Mouse (Mus musculus) T-helper 2 cell (primary cell): ENCODE measurements at regions not wholly inside any gene's neighbourhood (a gene's known extent, or its start where the extent isn't known, plus 50 kb on each side); places are given as distances from the start of the nearest gene placed in this dataset.

ENCODE experiments used
- in situ Hi-C: fragments of 300-600 bp; cut with MboI, MseI; formaldehyde crosslinking; loops from one replicate; pipeline ENCODE4 v1.15.1; 2025; ENCODE audit warnings: high pct_unique_total_duplicates

DNA sequence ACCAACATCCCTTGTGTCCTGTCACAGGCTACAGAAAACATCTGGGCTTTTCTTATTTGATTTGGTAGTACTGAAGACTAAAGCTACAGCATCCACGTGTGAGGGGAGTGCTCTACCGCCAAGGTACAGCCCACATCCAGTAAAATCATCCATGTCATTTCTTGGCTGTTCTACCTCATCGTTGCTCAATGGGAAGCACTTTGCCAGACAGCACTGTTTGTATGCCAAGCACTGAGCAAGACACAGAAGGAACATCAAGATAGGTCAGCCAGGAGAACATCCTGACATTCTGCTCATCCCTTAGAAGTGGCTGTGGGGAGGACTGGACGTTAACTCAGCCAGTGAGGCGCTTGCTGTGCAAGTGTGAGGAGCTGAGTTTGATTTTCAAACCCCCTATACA, 178.9 kb downstream of the Insig2 start:
- in situ Hi-C loops = no loop called here

DNA sequence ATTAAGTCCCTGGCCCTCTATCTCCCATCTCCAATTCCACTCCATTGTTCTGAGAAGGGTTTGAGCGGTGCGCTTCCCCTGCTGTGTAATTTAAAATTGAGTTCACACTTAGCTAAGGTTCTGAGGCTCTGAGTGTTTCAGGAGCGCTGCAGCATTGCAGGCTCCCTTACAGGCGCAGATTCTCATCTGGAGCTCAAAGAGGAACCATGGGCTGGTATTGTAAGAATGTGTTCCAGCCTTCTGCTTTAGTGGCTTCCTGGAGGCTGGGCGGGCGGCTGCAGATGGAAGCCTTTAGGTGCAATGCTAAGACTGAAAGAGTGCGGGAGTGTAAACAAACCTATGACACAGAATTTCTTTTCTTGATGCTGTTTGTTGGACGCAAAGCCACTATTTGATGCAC, 177.8 kb downstream of the Insig2 start:
- in situ Hi-C loops = no loop called here

DNA sequence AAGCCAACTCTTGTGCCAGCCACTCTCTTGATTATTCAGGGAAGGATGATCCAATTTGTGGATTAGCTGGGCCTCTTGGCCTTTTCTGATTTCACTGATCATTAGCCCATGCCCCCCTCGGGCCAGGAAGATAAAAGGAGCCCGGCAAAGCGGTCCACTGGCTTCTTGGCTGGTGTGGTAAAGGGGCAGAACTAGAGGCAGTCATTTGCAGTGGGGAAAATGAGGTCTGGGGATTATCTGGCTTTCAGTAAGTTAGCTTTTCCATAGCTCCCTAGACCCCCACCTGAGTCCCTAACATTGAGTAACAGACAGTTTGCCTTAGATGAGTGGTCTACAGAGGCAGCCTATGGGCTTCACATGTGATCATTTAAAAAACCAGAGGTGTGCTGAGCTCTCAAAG, 163.7 kb downstream of the Insig2 start:
- in situ Hi-C loops = no loop called here

DNA sequence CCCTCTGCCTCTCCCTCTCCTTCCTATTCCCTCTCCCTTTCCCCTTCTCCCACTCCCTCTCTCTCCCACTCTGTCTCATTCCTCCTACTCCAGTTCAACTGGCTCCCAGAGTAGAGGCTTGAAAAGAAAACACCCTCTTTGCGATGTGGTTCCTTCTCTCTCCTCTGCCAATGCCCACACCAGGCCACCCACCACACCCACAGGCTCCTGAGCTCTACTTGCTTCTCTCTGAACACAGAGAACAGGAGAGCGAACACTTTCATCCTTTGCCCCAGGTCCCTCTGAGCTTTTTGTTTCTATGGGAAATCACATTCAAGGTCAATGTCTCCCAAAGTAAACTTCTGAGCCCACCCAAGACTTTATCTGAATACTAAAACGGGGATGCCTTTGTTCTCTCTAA, 155.8 kb downstream of the Insig2 start:
- in situ Hi-C loops = loop anchor here (10.0 kb wide), 1 partner anchor 572 kb away; the partner anchor contains the start of gene En1

DNA sequence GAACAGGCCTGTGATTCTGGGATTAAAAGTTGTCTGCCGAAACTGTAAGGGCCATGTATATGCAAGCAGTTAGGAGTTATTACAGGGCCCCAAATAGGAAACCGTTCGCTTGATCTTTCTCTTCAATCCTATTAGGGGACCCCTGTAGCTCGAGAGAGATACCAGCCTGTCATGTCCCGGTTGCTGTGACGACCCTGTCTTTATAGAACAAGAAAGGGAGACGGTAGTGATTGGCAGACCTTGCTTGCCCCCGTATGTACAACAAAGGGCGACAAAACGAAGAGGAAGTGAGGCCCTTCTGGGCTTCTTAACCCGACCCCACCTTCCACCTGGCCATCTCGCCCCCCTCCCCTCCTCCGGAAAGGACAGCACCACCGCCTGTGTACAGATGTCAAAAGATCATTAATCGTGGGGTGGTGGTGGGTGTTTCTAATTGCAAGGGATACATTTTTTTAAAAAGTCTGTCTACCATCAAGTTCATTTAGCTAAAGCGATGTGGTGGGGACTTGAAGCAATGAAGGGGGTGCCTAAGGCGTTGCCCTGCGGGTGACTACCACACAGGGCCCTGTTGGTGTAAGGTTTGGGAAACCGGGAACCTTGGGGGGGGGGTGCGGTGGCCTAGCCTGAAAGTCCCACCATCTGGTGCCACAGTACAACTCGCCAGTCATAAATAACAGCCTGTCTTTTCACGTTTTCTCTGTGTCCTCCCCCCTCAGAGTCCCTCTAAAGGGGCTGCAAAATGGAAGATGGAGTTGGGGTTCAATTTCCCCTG, 155.1 kb downstream of the Insig2 start:
- in situ Hi-C loops = loop anchor here (10.0 kb wide), 1 partner anchor 573 kb away; the partner anchor contains the start of gene En1

DNA sequence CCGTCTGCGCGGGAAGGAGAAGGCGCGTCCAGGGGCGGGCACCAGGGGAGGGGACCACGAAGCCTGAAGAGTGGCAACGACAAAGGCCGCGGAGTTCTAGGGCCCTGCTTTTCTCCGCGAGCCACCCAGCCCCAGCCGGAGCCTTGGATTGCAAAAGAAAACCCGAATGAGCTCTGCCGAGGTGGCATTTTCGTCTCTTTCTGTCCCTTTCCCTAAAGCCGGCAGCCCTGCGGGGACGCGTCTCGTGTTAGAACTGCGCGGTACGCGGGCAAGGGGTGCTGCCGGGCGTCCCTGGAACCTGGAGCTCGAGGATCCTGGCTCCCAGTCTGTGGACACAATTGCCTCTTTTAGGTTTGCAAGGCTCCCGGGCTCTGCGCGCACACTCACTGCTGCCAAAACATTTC, 154.5 kb downstream of the Insig2 start:
- in situ Hi-C loops = loop anchor here (10.0 kb wide), 1 partner anchor 573 kb away; the partner anchor contains the start of gene En1

DNA sequence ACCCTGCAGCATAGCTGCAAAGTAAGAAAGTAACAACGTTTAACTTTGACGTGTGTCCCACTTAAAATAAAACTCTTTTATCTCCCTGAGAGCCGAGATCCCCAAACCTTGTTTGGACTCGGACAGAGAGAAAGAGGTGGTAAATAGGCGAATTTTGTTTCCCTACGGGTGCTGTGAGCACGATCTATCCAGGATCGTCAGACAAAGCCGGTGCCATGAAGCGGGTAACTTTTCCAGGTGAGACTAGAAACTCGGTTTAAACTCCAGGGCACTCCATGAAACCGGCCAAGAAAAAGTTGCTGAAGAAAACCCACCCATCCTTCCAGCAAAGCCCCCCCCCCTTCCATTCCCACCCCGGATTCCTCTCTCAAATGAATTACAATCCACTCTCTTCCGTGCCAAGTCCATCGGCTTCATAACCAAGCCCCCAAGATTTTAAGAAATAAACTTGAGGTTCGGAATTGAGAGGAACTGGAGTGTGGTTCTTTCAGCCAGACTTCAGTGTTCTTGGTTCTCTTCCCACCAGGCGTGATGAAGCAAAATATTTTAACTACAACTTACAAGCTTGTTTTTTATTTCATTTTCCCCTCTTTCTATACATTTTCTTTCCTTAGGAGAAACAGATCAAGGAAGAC, 153.7 kb downstream of the Insig2 start:
- in situ Hi-C loops = loop anchor here (10.0 kb wide), 1 partner anchor 574 kb away; the partner anchor contains the start of gene En1

DNA sequence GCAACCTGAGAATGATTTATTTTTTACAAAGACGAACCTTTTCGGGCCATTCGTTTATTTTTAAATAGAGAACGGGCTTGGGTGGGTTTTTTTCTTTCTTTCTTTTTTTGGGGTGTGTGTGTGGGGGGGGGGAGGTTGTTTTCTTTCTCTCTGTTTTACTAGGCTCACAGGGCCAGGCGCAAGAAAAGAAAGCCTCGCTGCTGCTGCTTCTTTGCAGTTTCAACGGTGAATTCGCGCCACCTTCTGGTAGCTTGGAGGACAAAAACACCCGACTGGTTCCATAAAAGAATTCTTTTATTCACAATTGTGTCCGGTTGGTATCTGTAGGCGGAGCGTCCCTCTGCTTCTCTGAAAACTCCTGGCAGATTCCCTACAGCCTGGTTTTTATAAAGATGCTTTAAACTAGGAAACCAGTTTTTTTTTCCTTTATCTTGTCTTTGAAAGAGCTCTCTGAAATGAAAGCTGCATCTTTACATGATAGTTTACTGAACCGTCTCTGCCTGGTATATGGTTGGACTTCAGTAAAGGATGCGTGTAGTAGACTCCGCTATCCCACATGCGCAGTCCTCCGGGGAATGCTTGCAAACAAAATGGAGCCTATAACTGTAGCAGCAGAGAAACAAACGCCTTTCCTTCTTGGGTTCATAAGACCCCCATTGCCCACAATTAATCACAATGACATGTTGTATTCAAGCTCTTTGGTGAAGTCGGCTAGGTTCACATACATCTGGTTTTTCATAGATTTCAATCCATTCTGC, 151.9 kb downstream of the Insig2 start:
- in situ Hi-C loops = loop anchor here (5.0 kb wide), 2 partner anchors 52 to 598 kb away; no protein-coding TSS in a partner anchor

DNA sequence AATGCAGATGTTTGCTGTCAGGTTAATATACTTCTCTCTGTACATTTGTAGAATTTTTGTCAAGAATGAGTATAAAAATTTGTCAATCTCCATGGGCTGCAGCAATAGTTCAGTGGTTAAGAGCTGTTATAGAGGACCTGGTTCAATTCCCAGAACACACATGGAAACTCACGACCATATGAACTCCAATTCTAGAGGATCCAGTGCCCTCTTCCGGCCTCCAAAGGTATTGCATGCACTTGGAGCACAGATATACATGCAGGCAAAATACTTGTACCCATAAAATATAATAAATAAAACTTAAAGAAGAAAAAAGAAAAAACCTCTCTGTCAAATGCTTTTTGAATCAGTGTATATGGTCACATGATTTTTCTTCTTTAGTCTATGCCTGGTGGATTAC, 143.5 kb downstream of the Insig2 start:
- in situ Hi-C loops = no loop called here

DNA sequence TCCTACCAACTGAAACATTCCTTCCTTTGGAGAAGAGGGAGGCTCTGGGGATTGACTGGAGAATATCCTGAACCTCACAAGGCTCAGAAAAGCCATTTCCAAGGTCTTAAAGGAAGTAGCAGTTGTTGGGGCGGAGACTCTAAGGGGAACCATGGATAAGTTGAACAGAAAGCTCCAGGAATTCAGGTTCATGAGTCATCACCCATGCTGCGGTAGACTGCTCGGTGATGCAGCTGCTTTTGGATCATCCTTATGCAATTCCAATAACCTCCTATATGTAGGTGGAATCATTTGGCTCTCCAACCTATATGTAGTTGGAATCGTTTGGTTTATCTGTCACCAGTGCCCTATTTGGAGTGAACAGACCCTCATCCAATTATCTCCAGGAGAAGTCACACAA, 137.6 kb downstream of the Insig2 start:
- in situ Hi-C loops = loop anchor here (5.0 kb wide), 1 partner anchor 83 kb away; no protein-coding TSS in a partner anchor

DNA sequence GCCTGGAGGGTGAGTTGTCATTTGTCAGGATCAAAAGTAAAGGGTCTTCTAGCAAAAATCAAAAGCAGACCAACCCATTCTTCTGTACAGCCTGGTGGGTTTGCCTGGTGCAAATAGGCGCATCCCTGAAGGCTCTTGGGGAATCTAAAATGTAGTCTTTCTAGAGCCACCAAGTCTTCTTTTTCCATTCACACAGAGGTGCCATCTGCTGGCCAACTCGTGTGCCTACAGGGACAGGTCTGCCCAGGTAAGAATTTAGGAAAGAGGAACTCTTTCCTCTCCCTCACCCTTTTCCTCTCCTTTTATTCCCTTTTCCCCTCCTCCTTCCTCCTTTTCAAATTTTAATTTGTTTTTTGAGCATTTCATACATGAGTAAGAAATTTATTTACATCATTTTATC, 116.5 kb downstream of the Insig2 start:
- in situ Hi-C loops = no loop called here

DNA sequence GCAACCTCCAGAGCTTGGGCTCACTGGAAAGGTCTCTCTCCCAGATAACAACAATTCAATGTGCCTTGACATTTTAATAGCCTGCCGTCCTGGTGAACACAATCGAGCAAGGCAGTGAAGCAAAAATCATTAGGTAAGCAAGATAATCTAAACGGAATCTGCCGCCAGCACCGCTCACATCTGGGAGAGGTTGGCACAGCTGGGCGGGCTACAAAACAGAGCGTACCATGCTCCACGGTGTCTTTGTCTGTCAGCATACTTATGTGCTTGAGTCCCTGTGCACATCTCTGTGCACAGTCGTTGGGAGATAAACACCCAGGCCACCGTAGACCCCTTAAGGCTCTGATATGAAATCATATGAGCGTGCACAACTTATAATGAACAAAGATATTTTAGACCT, 108.1 kb downstream of the Insig2 start:
- in situ Hi-C loops = no loop called here

DNA sequence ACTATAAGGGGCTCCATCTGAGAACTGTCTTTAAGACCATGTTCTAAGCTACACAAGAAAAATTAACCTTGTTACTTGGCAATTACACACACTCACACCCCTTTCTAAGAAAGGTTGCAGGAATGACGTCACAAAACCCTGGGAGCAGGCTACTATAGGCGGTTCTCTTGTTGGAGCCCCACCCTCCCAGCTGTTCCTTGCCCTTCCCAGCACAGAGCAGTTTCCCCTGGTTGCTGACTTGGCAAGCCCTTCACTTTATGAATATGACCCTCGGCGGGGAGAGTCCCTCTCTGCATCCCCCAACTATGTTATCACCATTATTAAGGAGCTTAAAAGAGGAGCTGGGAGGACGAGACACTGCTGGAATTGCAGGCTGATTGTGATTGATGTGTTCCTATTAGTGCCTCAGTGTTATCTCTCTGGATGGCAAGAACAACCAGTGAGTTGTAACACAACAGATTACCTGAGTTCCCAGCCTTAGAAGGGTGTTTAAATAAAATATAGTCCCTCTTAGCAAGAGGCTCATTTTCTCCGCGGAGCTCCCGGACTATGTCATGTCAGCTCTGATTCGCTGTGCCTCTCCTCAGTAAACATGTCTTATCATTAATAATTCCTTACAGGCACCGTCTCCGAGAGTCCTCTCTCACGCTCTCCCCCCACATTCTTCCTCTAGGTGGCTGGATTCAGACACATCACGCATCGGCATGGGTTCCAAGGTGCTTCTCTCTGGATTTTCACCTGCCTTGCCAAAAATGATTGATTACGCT, 105.7 kb downstream of the Insig2 start:
- in situ Hi-C loops = loop anchor here (25.0 kb wide), 1 partner anchor 1189 kb away; no protein-coding TSS in a partner anchor

DNA sequence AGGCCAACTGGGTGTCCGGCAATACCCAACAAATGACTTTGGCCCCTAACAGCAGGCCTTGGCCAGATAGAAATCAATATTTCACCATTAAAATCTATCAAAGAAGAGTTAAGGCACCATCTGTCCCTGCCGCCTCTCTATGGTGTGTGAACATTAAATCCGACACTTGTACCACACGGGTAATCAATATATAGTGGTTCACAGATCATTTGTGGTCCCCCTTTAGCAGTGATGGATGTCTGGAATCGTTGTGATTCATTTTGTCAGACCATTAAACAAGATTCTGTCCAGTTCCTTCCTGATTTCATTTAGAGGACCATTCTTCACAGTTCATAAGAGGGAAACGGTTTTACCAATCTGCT, 105.2 kb downstream of the Insig2 start:
- in situ Hi-C loops = loop anchor here (25.0 kb wide), 1 partner anchor 1190 kb away; no protein-coding TSS in a partner anchor

DNA sequence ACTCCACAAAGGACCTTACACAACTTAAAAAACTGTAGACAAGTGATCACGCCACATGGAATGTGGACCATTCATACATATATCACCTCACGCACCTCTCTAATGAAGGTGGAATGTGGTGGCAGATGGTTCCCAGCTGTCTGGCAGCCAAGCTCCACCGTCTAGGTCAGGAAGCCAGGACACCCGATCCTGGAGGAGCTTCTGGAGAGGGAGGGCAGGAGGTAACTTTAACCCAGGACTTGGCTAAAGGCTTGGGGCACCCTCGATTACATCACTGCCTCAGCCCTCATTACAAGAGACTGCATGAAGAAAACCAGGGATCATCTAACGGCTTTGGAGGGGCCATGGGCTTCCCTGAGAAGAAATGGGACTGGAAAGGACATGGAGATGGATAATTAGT, 88.8 kb downstream of the Insig2 start:
- in situ Hi-C loops = loop anchor here (25.0 kb wide), 1 partner anchor 1206 kb away; no protein-coding TSS in a partner anchor

DNA sequence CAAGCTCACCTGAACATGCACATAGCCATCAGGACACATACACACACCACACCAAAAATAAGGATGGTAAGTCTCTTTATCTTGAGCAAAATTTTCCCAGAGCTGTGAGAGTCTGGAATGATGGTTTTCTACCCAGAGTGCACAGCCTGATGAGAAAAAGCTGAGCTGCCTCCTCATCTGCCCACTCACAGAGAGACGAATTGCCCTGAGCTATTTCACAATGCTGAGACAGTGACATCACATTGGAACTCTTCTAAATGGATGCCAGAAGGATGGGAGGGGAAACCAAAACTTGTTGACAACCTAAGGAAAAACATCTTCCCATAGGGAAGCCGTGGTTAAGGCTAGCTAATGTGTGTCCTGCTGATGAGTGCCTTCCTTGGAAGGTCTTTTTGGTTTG, 84.8 kb downstream of the Insig2 start:
- in situ Hi-C loops = loop anchor here (25.0 kb wide), 1 partner anchor 1210 kb away; no protein-coding TSS in a partner anchor

DNA sequence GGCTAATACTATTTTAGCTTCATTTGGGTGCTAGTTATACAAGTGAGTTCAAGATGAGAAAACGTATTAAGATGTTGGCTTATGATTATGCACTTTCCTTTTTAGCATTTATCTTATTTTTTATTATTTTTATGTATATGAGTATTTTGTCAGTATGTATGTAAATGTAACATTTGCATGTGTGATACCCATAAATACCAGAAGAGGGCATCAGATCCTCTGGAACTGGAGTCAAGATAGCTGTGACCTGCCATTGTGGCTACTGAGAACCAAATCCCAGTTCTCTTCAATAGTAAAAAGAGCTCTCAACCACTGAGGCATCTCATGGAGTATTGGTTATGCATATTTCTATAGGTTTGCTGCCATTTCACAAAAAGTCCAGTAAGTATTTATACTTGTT, 83.3 kb downstream of the Insig2 start:
- in situ Hi-C loops = loop anchor here (25.0 kb wide), 1 partner anchor 1212 kb away; no protein-coding TSS in a partner anchor

DNA sequence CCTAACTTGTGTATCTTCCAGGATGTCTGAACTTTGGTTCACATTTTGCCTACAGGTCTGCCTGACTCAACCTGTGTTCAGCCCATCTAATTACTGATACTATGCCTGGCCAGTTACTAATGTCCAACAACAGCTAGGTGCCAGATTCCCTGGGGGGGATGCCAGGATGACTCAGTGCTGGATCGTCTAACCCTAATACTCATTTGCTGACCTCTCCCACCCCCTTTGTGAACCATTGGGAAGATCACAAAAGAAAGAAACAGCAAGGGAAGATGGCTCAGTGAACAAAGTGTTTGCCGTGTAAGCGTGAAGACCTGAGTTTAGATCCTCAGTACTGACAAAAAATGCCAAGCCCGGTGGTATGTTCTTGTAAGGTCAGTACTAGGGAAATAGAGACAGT, 81.7 kb downstream of the Insig2 start:
- in situ Hi-C loops = no loop called here

DNA sequence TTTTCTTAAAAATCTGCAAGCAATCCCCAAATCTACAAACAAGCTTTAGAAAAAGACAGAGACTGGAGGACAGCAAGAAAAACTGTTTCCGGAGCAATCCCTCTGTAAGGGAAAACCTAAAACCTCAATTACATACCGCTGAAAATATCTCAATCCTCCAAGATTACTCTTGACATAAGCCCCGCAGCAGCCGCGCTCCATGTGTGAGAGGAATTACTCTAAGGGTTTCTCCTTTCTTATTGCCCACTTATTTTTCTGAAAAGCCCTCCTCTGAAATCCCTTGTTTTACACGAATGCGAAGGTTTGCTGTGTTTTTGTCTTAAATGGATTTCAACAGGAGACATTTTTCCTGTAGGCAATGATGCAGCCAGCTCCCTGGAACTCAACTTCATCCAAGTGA, 80.3 kb downstream of the Insig2 start:
- in situ Hi-C loops = no loop called here

DNA sequence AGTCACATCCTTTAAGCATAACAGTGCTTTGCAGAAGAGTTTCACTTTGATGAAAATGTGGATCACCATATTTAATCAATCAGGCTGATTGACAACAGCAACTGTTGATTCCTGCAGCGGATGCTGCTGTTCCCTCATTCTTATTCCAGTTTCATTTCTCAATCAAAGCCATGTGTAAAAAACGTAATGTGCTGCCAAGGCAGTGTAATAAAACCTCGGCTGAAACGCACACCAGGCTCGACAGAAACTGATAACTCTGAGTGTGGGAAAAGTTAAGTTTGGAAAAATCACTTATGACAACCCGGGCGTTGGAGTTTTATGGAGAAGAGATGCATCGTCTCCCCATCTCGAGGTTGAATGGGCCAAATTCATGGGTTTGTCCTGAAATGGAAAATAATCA, 78.2 kb downstream of the Insig2 start:
- in situ Hi-C loops = no loop called here
